Comparison of ENCODE assay signal across 10 mouse cellular contexts in genomic region chr5:64360147-64360875, GRCm38 (mm10).
DNase-seq lines count a peak whose midpoint lies in the region; ATAC-seq and TF ChIP-seq lines count a peak whose summit lies in the region.
"Had no signal": no experiment of that assay in that cellular context is flagged by ENCODE, and none has a peak within 500 bp of the region (broad histone marks: within the 10 kb centered on the region; RNA-seq: fewer than 3 reads in every experiment).

No protein-coding gene starts in this region.

- intact Hi-C loops in heart, postnatal 14 days (cut with DNase I): no loop called here

- no peaks in the 10 kb centered on the region for H3K79me2 ChIP-seq in C2C12 (ENCODE audit: control insufficient read depth, insufficient read depth)
- no peaks in the 10 kb centered on the region for H3K79me2 ChIP-seq in macrophage (ENCODE audit: inconsistent target)

- H3K36me3 ChIP-seq in C2C12 (ENCODE audit: control insufficient read depth, insufficient read depth) (no peaks in the 10 kb centered on the region), macrophage (ENCODE audit: inconsistent target) (no peaks in the 10 kb centered on the region)
- H3K36me3 ChIP-seq in embryonic facial prominence, embryonic 13.5 days: no peaks in the 10 kb centered on the region
- no peaks in the 10 kb centered on the region for H3K36me3 ChIP-seq in forebrain, embryonic 13.5 days (ENCODE audit: poor library complexity, severe bottlenecking)

- H3K27ac ChIP-seq in embryonic facial prominence, embryonic 13.5 days: 0 out of 2 replicates have a peak overlapping the region, but pooled peaks have one; percentile 60
- peak overlapping the region; percentile 85 for H3K27ac ChIP-seq in macrophage
- no peak overlapping the region for H3K27ac ChIP-seq in forebrain, embryonic 13.5 days

- H3K9ac ChIP-seq in embryonic facial prominence, embryonic 13.5 days: no peak overlapping the region
- H3K9ac ChIP-seq in forebrain, embryonic 13.5 days: no peak overlapping the region

- H3K27me3 ChIP-seq in C2C12 (ENCODE audit: control insufficient read depth, insufficient read depth, insufficient read length): no peaks in the 10 kb centered on the region
- no peaks in the 10 kb centered on the region for H3K27me3 ChIP-seq in embryonic facial prominence, embryonic 13.5 days
- H3K27me3 ChIP-seq in forebrain, embryonic 13.5 days: no peaks in the 10 kb centered on the region

- TF ChIP-seq CTCF in C2C12 (IDR thresholded peaks at IDR 0.05; ENCODE audit: control insufficient read depth, insufficient read depth, insufficient read length): no peak

- 0 out of 2 replicates have a peak, but pooled peaks cover 2% of the 10 kb centered on the region for H3K9me3 ChIP-seq in embryonic facial prominence, embryonic 13.5 days
- H3K9me3 ChIP-seq in forebrain, embryonic 13.5 days (replicated peaks): 0 out of 2 replicates have a peak, but pooled peaks cover 3% of the 10 kb centered on the region

- peak; percentile 95 for DNase-seq in heart, adult 11 months
- DNase-seq in heart, postnatal 14 days: no peak
- DNase-seq in ovary, postnatal 14 days (ENCODE audit: low spot score): no peak
- no peak for DNase-seq in layer of hippocampus, adult 18-20 months (ENCODE audit: low spot score in 2 of 2)
- DNase-seq: cerebellum, adult 9-10 months; kidney, adult 9 months had no signal

- H3ac ChIP-seq in C2C12 (ENCODE audit: control insufficient read depth, insufficient read length, low read depth): no peak overlapping the region

- peaks cover 34% of the 10 kb centered on the region for H3K4me1 ChIP-seq in embryonic facial prominence, embryonic 13.5 days
- peaks cover 24% of the 10 kb centered on the region for H3K4me1 ChIP-seq in forebrain, embryonic 13.5 days

- WGBS in embryonic facial prominence, embryonic 13.5 days: 74% methylated on average over 8 of the region's 8 CpGs
- WGBS in macrophage (ENCODE audit: missing documents): 45% methylated on average over 8 of the region's 8 CpGs
- 77% methylated on average over 8 of the region's 8 CpGs for WGBS in forebrain, embryonic 13.5 days

- H3K4me3 ChIP-seq in C2C12 (ENCODE audit: insufficient read depth, poor library complexity, severe bottlenecking) (no peak overlapping the region), macrophage (ENCODE audit: inconsistent target) (no peak overlapping the region)
- no peak overlapping the region for H3K4me3 ChIP-seq in embryonic facial prominence, embryonic 13.5 days
- H3K4me3 ChIP-seq in forebrain, embryonic 13.5 days: no peak overlapping the region

- H3K79me3 ChIP-seq in C2C12 (ENCODE audit: low read depth): no peaks in the 10 kb centered on the region

- no peak for ATAC-seq in embryonic facial prominence, embryonic 13.5 days (ENCODE audit: insufficient number of reproducible peaks, insufficient read depth, low FRiP score, low TSS enrichment, low read depth)
- no peak for ATAC-seq in forebrain, embryonic 13.5 days

- H3K4me2 ChIP-seq in embryonic facial prominence, embryonic 13.5 days: no peak overlapping the region
- H3K4me2 ChIP-seq in forebrain, embryonic 13.5 days: no peak overlapping the region

TF ChIP-seq in C2C12, 6 proteins besides CTCF, POLR2A, EP300 and RAD21:
- TF ChIP-seq USF1 (IDR thresholded peaks at IDR 0.05; ENCODE audit: low read depth) (peak; percentile 90), FOSL1 (IDR thresholded peaks at IDR 0.05; ENCODE audit: insufficient read depth, low read length, poor library complexity, severe bottlenecking) (no peak)
